In genomic region chr6:13070147-13070425, GRCm38 (mm10) we compare ENCODE assay signal across 8 mouse cellular contexts. TPM values are rescaled to one million over a fixed set of nuclear protein-coding genes. Genes with fewer than 3 reads are reported as not detected.
DNase-seq lines count a peak whose midpoint lies in the region; ATAC-seq and TF ChIP-seq lines count a peak whose summit lies in the region.

No protein-coding gene starts in this region.

- H3K4me2 ChIP-seq in limb, embryonic 14.5 days (replicated peaks; ENCODE audit: low read depth, low read length, severe bottlenecking), result peak overlapping the region; percentile 53
- peak overlapping the region; percentile 58 for H3K4me2 ChIP-seq in stomach, embryonic 15.5 days

- no peak for DNase-seq in cerebellum, adult 9-11 months
- DNase-seq in thymus, adult 2 months, result no peak
- no peak for DNase-seq in thymus, postnatal 36 days
- DNase-seq in limb, embryonic 14.5 days (ENCODE audit: low spot score), result no peak
- DNase-seq in urinary bladder, postnatal 36 days (ENCODE audit: low spot score in 2 of 2), result no peak
- no peak for DNase-seq in adrenal gland, adult 18-20 months (ENCODE audit: low spot score in 2 of 2)

- H3K4me3 ChIP-seq in thymus, adult 2 months (ENCODE audit: control insufficient read depth, insufficient read depth, low read length), result peak overlapping the region; percentile 90
- peak overlapping the region; percentile 89 for H3K4me3 ChIP-seq in limb, embryonic 14.5 days (replicated peaks; ENCODE audit: low read length)
- peak overlapping the region; percentile 96 for H3K4me3 ChIP-seq in stomach, embryonic 15.5 days (replicated peaks)

- no peaks in the 10 kb centered on the region for H3K9me3 ChIP-seq in limb, embryonic 14.5 days (ENCODE audit: control insufficient read depth, low read length)
- no peaks in the 10 kb centered on the region for H3K9me3 ChIP-seq in stomach, embryonic 15.5 days

- H3K9ac ChIP-seq in limb, embryonic 14.5 days (ENCODE audit: low read depth, low read length, severe bottlenecking), result peak overlapping the region; percentile 94
- H3K9ac ChIP-seq in stomach, embryonic 15.5 days, result peak overlapping the region; percentile 84

- ATAC-seq in cerebellum, adult (ENCODE audit: insufficient number of reproducible peaks, low FRiP score, low TSS enrichment), result peak; percentile 18; the same call in 1 of the 2 replicates
- ATAC-seq in limb, embryonic 14.5 days (ENCODE audit: low FRiP score, low read depth), result peak; percentile 4; the same call in 1 of the 2 replicates
- ATAC-seq in stomach, embryonic 15.5 days (ENCODE audit: insufficient read depth, low FRiP score, low read depth), result no peak; the same call in 1 of the 2 replicates

- no peaks in the 10 kb centered on the region for H3K27me3 ChIP-seq in thymus, adult 2 months (ENCODE audit: control insufficient read depth, insufficient read depth, low read length)
- H3K27me3 ChIP-seq in limb, embryonic 14.5 days (ENCODE audit: control insufficient read depth, insufficient read depth, low read length), result no peaks in the 10 kb centered on the region
- H3K27me3 ChIP-seq in stomach, embryonic 15.5 days (replicated peaks), result no peaks in the 10 kb centered on the region

- TF ChIP-seq POLR2A in thymus, adult 2 months (IDR thresholded peaks at IDR 0.05; ENCODE audit: control insufficient read depth, extremely low read depth, insufficient read depth, low read length, poor library complexity), result no peak
- TF ChIP-seq POLR2A in limb, embryonic 14.5 days (IDR thresholded peaks at IDR 0.05; ENCODE audit: borderline replicate concordance, extremely low read depth, insufficient read depth, insufficient read length), result no peak

- H3K4me1 ChIP-seq in thymus, adult 2 months (replicated peaks; ENCODE audit: control insufficient read depth, insufficient read depth, low read length), result peaks cover 7% of the 10 kb centered on the region
- H3K4me1 ChIP-seq in limb, embryonic 14.5 days (ENCODE audit: control insufficient read depth, insufficient read depth, low read length), result peaks cover 3% of the 10 kb centered on the region; the same call in 1 of the 2 replicates
- H3K4me1 ChIP-seq in stomach, embryonic 15.5 days, result peaks cover 3% of the 10 kb centered on the region; the same call in 1 of the 2 replicates

- under 1% methylated on average over 11 of the region's 11 CpGs for WGBS in thymus, adult 2 months
- 0% methylated on average over 11 of the region's 11 CpGs for WGBS in limb, embryonic 14.5 days
- WGBS in stomach, embryonic 15.5 days, result 2% methylated on average over 11 of the region's 11 CpGs

- H3K27ac ChIP-seq in thymus, adult 2 months (ENCODE audit: control insufficient read depth, insufficient read depth, low read length), result peak overlapping the region; percentile 64
- peak overlapping the region; percentile 67; the same call in 1 of the 2 replicates for H3K27ac ChIP-seq in limb, embryonic 14.5 days (replicated peaks; ENCODE audit: low read depth, low read length)
- peak overlapping the region; percentile 71; the same call in 1 of the 2 replicates for H3K27ac ChIP-seq in stomach, embryonic 15.5 days

- peaks cover 10% of the 10 kb centered on the region; the same call in 1 of the 2 replicates for H3K36me3 ChIP-seq in thymus, adult 2 months (ENCODE audit: control insufficient read depth, insufficient read depth, low read length)
- H3K36me3 ChIP-seq in limb, embryonic 14.5 days (ENCODE audit: control insufficient read depth, insufficient read depth, low read length), result peaks cover 27% of the 10 kb centered on the region
- H3K36me3 ChIP-seq in stomach, embryonic 15.5 days, result peaks cover 14% of the 10 kb centered on the region; the same call in 1 of the 2 replicates

- no peak for TF ChIP-seq CTCF in thymus, adult 2 months (IDR thresholded peaks at IDR 0.05; ENCODE audit: borderline replicate concordance, control insufficient read depth, extremely low read depth, insufficient read depth, low read length, poor library complexity)

RNA-seq across cellular contexts. Expression of gene Tmem106b, which starts 0.5 kb away (rescaled TPM):
- 24.6 and 24.9 TPM in 2 replicates for polyA plus RNA-seq in thymus, adult 2 months (2012; rRNA removed)
- 23.0 and 28.0 TPM in 2 replicates for polyA plus RNA-seq in limb, embryonic 14.5 days (2012; rRNA removed)
- polyA plus RNA-seq in limb, embryonic 14.5 days (2014; fragmentation: Nextera tagmentation; extraction: Ambion mirVana), result 44.7 and 47.1 TPM in 2 replicates
- polyA plus RNA-seq in stomach, embryonic 15.5 days (2015; fragmentation: Nextera tagmentation; extraction: Ambion mirVana), result 32.6 and 36.0 TPM in 2 replicates
- 100 to 1,000 TPM; 119 to 136 TPM for total RNA-seq in adrenal gland, adult 18-20 months (2021)
